Mouse (Mus musculus) small intestine, adult 2 months (tissue): ENCODE data around the gene Mtmr10.

Experiments used
- CTCF ChIP-seq: fragments of 200-500 bp; IDR thresholded peaks from 2 replicates; pipeline ENCODE4 v1.5.1; 2012; ENCODE audit warnings: low read depth, mild to moderate bottlenecking, control low read depth, inconsistent platforms, low read length, moderate library complexity, mixed read lengths; ENCODE audit not compliant: insufficient replicate concordance, insufficient read length; ENCODE audit errors: extremely low read depth
- POLR2A ChIP-seq: fragments of 200-500 bp; IDR thresholded peaks from 2 replicates; pipeline ENCODE4 v1.6.1; 2012; ENCODE audit warnings: low read depth, mild to moderate bottlenecking, control low read depth, inconsistent platforms, low read length, moderate library complexity

DNA sequence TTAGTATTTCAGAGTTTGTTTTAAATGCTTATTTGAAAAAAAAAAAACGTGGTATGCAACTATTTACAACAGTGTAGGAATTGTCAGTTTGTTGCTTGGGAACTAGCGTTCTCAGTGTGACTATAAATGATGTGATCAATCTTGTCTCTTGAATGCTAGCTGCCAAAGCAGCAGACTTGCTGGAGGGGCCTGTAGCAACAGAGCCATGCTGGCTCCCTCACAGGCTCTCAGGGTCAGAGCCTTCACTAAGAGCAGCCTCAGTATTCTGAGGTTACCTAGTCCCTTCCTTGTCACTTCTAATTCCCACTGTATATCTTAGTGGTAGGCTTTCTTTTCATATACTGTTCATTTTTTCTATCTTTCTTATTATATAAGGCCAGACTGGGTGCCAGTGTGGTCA is 23.3 kb downstream of the Mtmr10 start:
- TF ChIP-seq POLR2A = no peak
- TF ChIP-seq CTCF = no peak
